Mouse (Mus musculus) left cerebral cortex, postnatal 25 days (tissue): ENCODE data around the gene Il12b. TPM values are rescaled to one million over a fixed set of nuclear protein-coding genes. Genes with fewer than 3 reads are reported as not detected.
A peak's percentile ranks its signal among the peaks of the same experiment; 100 is the strongest.

Experiments used
- DNase-seq, 2 experiments: peaks; one replicate each; pipeline ENCODE4 v3.0.0; 2022; ENCODE audit warnings: low spot score in 2 of 2, mixed read lengths in 1 of 2
- intact Hi-C: fragments of 180-260 bp; cut with DNase I; formaldehyde crosslinking; loops from one replicate; pipeline ENCODE4 v1.15.1; 2025
- total RNA-seq, 2 experiments: library from RNA; stranded (reverse); gene quantifications; 2 replicates each; pipeline ENCODE4 v1.2.3; 2021

Gene Il12b
- total RNA-seq = not detected

GRCm38 (mm10) chr11:44399763-44400162 is at the start of gene Il12b:
Gene Il12b (plus strand): TSS chr11:44400063.
- intact Hi-C loops = no loop called here
- DNase-seq = peak in 1 of 2 experiments; percentile 21

GRCm38 (mm10) chr11:44354860-44355470 is 44.9 kb upstream of the Il12b start:
- no peak for DNase-seq
- intact Hi-C loops = no loop called here

DNA sequence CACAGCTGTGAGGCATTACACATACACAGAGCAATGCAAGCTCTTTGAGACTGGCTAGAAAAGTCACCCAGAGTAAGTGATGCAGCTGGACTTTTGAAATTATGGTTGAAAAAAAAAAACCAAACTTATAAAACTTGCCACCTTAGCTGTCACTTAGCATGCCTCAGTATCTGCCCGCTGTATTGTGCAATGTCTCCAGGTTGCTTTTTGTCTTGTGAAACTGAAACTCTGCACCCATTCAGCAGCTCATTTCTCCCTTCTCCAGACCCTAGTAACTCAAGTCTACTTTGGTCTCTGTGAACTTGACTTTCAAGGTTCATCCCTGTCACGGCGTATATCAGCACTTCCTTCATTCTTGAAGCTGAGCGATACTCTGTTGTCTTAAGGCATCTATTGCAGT is 43.7 kb upstream of the Il12b start:
- intact Hi-C loops = no loop called here
- no peak for DNase-seq

GRCm38 (mm10) chr11:44364536-44364935 is 35.3 kb upstream of the Il12b start:
- DNase-seq = no peak
- intact Hi-C loops = no loop called here

DNA sequence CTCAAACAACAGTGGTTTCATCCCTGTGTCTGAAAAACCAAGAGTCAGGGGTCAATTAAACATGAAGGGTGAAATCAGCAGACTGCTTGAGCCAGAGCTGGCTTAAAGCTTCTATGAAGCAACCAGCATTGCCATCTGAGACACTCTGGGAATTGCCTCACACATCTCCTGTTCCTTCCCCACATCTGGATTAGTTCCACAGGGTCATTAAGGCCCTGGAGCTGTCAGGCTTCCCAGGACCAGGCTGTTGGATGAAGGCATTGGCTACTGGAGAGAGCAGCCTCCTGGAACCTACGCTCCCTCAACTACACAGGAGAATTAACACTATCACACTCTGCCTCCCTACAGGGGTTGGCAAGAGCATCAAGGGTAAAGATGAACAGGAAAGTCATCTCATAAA is 32.2 kb upstream of the Il12b start:
- no peak for DNase-seq
- intact Hi-C loops = no loop called here

GRCm38 (mm10) chr11:44372856-44373255 is 27.0 kb upstream of the Il12b start:
- intact Hi-C loops = no loop called here
- no peak for DNase-seq

DNA sequence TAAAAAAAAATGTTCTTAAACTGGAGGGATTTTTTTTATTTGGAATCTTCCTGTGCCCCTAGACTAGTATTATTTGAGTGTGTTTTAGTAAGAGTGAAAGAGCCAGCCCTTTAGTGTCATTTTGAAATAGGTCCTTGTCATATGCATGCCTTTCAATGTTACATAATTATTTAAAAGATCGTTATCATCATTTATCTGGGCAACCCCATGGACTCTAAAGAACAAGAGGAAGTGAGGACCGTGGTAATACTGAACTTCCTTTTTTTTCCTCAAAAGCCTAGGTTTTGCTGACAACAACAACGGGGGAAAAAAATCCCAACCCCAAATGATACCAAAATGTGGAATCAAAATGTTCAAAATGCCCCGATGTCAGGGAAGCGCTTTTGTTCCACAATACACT is 22.0 kb upstream of the Il12b start:
- DNase-seq = no peak
- intact Hi-C loops = no loop called here

GRCm38 (mm10) chr11:44380432-44381051 is 19.3 kb upstream of the Il12b start:
- intact Hi-C loops = no loop called here
- DNase-seq = no peak

DNA sequence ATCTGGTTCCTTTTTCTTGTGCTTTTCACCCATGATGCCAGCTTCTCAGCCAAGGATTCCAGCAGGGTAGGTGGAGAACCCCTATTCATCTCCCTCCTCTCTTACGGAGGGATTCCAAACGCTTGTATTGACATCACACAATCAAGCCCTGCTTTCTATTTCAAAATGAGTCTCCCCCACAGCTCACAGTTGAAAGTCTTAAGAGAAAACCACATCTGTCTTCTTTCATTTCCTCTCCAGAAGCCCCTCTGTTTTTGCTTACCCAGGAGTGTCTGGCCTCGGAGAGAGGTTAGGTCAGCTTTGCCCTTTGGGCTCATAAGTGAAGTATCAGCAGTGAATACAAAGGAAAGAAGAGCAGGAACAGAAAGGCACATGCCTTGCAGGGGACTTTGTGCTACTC is 17.7 kb upstream of the Il12b start:
- intact Hi-C loops = no loop called here
- DNase-seq = no peak

DNA sequence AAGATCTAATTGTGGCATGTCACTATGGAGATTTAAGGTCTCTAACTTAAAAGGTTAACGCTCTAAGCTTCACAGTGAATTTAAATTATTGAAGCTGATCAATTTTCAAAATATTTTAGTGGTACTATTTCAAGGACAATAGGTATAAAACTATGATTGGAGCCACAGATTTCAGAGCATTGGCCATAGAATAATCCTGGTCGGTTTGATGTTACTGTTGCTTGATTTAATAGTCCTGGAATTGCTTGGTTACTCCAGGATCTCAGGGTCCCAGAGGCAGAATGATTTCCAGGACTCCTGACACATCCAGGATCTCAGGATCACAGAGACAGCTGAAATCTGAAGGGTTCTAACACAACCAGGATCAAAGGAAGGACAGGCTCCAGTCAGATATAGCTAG is 12.8 kb upstream of the Il12b start:
- intact Hi-C loops = no loop called here
- no peak for DNase-seq

GRCm38 (mm10) chr11:44389993-44390701 is 9.7 kb upstream of the Il12b start:
- intact Hi-C loops = no loop called here
- no peak for DNase-seq

GRCm38 (mm10) chr11:44393101-44393810 is 6.6 kb upstream of the Il12b start:
- intact Hi-C loops = no loop called here
- no peak for DNase-seq

DNA sequence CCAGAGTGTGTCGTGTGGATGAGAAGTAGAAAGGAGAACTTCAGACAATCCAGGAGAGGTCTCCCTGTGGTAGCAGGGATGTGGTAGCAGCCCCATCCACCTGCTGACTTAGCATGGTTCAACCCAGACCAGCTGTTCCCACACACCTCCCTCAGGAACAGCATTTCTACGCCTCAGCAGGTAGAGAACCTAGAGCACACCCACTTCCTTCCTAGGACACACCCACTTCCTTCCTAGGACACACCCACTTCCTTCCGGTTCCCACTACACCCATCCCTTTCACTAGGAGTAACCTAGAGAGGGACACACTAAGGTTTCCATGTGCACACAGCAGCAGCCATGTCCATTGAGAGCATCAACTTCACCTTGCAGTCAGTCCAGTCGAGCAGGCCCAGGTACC is 4.5 kb upstream of the Il12b start:
- intact Hi-C loops = no loop called here
- DNase-seq = no peak

GRCm38 (mm10) chr11:44397551-44397950 is 2.3 kb upstream of the Il12b start:
- DNase-seq = no peak
- intact Hi-C loops = no loop called here

DNA sequence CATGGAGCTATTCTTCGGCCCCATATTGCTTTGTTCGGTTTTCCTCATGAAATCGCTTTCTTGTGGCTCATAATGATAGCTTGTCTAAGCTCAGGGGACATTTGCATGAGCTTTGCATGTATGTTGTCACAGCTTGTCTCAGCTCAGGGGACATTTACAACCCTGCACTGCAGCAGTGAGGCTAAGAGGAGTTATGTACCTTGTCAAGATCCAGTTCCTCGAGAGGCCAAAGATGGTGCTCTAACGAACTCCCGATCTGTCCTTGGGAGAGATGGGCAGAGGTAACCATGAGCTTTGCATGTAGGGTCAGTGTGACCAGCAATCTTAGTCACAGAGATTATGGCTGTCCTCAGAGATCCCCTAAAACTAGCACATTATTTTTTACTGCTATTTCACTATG is 1.5 kb upstream of the Il12b start:
- intact Hi-C loops = no loop called here
- no peak for DNase-seq

DNA sequence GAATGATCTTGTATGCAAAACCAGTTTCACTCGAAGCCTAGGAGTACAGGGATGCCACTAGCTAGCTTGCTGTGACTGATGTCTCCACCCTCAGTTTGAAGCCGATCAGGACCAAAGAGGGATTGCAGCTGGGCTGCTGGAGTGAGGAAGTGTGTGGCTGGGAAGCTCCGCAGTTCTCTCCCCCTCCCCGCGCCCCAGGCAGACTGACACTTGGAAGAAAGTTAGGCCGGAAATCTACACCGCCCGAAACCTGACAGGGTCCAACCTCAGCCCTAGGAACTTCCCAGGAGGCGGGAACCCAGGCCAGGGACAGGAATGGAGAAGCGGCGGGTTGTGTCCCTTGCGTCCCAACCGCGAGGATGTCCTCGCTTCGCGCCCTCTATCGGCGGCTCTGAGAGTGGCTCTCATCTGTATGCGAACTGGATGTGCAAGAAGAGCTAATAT is 1.1 kb upstream of the Il12b start:
- intact Hi-C loops = no loop called here
- peak; percentile 56 to 71 for DNase-seq

GRCm38 (mm10) chr11:44401635-44402548 is 2.0 kb downstream of the Il12b start:
- DNase-seq = no peak
- intact Hi-C loops = no loop called here

GRCm38 (mm10) chr11:44405113-44405512 is 5.2 kb downstream of the Il12b start:
- intact Hi-C loops = no loop called here
- DNase-seq = no peak

DNA sequence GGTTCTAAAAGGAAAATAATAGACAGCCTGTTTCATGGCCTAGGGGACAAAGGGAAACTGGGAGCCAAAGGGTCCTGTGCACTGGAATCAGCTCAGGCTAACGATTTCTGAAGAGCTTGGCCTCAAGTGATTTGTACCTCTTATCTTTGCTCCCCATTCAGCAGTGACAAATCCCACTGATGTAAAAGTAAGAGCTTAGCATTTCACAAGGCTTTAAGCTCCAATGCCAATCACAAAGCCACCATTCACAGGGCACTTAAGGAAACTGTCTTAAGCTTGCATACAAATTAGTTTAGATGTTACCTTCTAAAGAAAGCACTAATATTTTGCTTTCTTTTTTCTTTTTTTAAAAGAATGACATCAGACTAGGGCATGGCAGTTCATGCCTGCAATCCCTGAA is 6.1 kb downstream of the Il12b start:
- intact Hi-C loops = no loop called here
- DNase-seq = no peak

- DNase-seq = no peak
- intact Hi-C loops = no loop called here
These were observed 6.6 kb downstream of the Il12b start for GRCm38 (mm10) chr11:44406457-44406856.
